Mouse (Mus musculus) megakaryocyte, embryonic 14.5 days (primary cell): Measurements from ENCODE around the gene Cfap298.

Experiments used
- FLI1 ChIP-seq: IDR thresholded peaks from 2 replicates; pipeline ENCODE4 v1.6.1; 2012; ENCODE audit warnings: low read length, inconsistent platforms, mixed read lengths
- GATA1 ChIP-seq: IDR thresholded peaks from 3 replicates; pipeline ENCODE4 v1.6.1; 2012; ENCODE audit warnings: mixed read lengths, low read length, inconsistent platforms, borderline replicate concordance

GRCm38 (mm10) chr16:90878135-90878860 lies 56.6 kb downstream of the Cfap298 start:
- TF ChIP-seq GATA1: no peak
- no peak for TF ChIP-seq FLI1
